In the genomic region with DNA sequence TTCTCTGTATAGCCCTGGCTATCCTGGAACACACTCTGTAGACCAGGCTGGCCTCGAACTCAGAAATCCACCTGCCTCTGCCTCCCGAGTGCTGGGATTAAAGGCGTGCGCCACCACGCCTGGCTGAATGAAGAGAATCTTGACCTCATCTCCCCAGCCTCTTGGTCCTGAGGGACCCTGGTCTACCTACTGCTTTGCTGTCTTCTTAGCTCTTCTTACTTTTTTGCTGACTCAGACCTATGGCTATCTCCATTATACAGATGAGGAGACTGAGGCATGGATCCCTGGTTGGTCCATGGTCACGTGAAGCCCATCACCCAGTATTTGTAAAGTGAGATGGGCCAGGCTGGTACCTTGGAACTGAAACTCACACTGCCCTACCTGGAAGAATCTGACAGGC, we compare ENCODE assay signal across 1 mouse cellular context. TPM values are rescaled to one million over a fixed set of nuclear protein-coding genes. Genes with fewer than 3 reads are reported as not detected.
"Had no signal": no experiment of that assay in that cellular context is flagged by ENCODE, and none has a peak within 500 bp of the region (broad histone marks: within the 10 kb centered on the region; RNA-seq: fewer than 3 reads in every experiment).

No protein-coding gene starts in this region.

RNA-seq across cellular contexts. Expression of a gene that starts 0.7 kb away (rescaled TPM):
- total RNA-seq: megakaryocyte-erythroid progenitor cell, adult 5-6 weeks had no signal
